Mouse (Mus musculus) adrenal gland, postnatal 4 days (tissue): ENCODE data around the gene Macrod2. TPM values are rescaled to one million over a fixed set of nuclear protein-coding genes. Genes with fewer than 3 reads are reported as not detected.

Source experiments
- DNase-seq, 2 experiments: peaks; one replicate each; pipeline ENCODE4 v3.0.0; 2021 to 2022; ENCODE audit warnings: low spot score in 2 of 2, mixed read lengths in 2 of 2
- total RNA-seq, 2 experiments: library from RNA; stranded (reverse); gene quantifications; 2 replicates each; pipeline ENCODE4 v1.2.3; 2021

Macrod2 gene
- total RNA-seq, 2 experiments from 2014 or later: 7.4 to 9.6 TPM

DNA sequence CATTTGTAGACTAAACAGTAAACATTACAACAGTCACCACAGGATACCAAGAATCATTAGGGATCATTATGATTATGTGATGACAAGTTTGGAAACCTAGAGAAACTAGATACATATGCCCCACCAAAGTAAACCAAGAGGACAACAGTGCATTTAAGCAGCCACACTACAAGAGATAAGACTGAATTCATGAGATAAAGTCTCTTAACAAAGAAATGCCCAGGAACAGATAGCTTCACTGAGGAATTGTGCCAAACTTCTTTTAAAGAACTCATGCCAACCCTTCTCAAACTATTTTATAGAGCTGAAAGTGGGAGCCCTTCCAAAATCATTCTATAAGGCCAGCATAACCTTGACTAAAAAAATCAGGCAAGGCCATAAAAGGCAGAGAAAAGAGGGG, 2015.0 kb downstream of the Macrod2 start:
- no peak for DNase-seq

DNA sequence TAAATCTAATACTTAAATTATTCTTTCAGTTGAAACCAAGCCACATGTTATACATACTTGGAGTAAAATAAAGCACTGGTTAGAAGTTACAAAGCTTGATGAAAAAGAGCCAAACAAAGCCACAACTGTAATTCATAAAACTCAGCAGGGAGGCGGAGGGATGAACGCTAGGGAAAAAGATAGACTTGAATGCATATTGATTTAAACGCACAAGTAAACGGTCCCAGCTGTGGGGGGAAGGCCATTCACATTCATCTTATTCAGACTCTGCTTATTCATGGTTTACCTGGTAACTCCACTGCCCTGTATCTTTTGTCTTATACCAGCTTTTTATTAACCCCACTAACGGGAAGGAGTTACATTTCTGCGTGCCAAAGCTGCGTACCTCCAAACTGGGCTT, 2038.0 kb downstream of the Macrod2 start:
- DNase-seq: no peak

DNA sequence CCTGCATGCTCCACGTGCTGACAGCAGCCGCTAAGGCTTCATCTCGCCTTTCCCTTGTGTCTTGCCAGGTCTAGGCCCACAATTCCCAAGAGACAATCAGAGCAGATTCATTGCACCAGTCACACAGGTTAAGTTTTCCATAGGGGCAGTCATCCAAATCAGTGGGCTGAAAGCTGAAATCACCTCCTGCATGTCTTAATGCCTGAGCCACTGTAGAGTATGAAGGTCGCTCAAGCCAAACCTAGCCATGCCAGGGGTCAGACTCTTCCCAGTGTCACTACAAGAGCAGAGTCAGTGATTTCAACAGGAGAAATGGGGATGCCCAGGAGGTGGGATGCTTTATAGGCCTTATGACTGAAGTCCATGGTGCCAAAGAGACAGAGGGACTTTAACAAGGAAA, 2039.6 kb downstream of the Macrod2 start:
- DNase-seq: no peak

DNA sequence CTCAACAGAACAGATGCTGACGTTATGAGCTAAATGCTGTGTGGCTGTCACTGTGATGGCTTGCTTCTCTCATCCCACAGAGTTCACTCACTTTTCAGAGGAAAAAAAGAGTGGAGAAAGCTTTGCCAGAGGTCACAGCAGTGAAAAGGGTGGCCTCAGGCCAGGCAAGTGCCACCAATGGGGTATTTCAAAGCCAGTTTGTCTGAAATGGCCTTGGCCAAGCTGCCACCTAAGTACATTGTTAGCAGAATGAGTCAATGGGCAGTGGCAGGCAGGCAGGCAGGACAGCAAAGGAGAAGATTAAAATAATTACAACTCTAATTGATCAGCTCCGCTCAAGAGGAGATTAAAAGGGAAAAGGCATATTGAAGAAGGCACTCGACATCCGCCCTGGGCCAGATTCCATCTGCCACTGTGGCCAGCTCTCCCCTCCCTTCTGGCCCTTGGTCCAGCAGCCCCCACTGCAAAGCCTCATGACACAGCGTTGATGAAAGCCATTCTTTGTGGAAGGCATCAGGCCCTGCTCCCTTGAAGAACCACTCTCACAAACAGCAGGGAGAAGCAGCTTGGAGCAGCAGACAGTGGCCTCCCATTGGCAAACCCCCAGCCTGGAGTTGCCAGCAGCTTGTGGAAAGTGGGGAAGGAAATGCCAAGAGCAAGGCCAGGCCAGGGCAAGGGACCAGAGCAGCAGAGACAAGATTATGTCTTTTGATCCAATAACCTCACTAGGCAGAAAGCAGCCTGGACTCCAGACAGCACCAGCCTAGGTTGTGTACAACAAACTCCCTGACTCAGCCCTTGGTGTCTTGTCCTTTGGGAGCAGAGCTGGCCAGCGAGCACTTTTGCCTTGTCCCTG, 2042.7 kb downstream of the Macrod2 start:
- DNase-seq: peak; percentile 3 to 10

Other genes starting within 250 kb of the Macrod2 start
- not detected for gene Gm17374, start 243.3 kb upstream of the Macrod2 start, total RNA-seq
- gene Esf1, start 224.7 kb upstream of the Macrod2 start, total RNA-seq: 10 to 100 TPM; 26.7 to 27.4 TPM
- 10 to 100 TPM; 18.1 to 19.5 TPM for gene Ndufaf5, start 224.7 kb upstream of the Macrod2 start, total RNA-seq
- gene Sel1l2, start 5.6 kb upstream of the Macrod2 start, total RNA-seq: not detected